Mouse (Mus musculus): ENCODE data around the gene Fgf23.

Fgf23 gene

DNA sequence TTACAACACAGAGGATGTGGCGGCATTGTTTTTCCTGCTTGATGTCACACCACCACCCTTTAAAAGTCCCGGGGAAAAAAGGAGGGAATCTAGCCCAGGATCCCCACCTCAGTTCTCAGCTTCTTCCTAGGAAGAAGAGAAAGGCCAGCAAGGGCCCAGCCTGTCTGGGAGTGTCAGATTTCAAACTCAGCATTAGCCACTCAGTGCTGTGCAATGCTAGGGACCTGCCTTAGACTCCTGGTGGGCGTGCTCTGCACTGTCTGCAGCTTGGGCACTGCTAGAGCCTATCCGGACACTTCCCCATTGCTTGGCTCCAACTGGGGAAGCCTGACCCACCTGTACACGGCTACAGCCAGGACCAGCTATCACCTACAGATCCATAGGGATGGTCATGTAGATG is at the start of gene Fgf23:
Gene Fgf23 (plus strand): TSS at position 86 of the 400 bp plus-strand sequence.
- in situ Hi-C loops (cut with MboI, MseI), result no loop called here

DNA sequence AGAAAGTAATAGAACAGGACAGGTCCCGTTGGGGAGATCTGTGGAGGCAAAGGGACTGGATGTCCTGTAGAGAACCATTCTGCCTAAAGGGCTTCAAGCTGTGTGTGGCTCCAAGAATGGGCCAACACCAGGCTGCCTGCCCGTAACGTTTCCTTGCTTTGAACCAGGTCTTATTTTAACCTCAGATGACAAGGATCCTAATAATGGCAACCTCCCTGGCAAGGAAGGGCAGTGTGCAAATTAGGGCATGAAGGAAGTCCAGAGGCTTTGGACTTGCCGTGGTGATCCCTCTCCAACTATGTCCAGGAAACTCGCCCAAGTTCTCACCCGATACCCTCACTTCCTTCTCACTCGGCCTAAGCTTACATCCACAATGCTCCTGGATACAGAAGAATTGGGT is 47.9 kb upstream of the Fgf23 start:
- in situ Hi-C loops (cut with MboI, MseI), result no loop called here

DNA sequence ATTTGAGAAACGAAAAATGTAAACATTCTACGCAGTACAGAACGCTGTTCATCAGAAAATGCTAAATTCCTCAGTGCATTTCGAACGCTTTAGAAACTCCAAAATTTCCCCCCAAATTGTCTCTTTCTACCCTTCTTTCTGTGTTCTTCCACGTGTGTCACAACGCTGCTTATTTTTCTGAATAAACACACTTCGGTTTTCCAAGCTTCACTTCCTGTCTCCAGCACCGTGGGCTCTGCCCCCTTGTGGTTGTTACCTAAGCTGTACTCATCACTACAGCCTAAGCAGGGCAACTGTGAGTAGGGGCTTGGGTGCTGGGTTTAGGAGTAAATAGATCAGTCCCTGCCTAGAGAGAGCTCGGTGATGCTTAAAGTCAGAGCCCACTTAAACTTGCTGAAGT is 37.9 kb upstream of the Fgf23 start:
- in situ Hi-C loops (cut with MboI, MseI), result no loop called here

DNA sequence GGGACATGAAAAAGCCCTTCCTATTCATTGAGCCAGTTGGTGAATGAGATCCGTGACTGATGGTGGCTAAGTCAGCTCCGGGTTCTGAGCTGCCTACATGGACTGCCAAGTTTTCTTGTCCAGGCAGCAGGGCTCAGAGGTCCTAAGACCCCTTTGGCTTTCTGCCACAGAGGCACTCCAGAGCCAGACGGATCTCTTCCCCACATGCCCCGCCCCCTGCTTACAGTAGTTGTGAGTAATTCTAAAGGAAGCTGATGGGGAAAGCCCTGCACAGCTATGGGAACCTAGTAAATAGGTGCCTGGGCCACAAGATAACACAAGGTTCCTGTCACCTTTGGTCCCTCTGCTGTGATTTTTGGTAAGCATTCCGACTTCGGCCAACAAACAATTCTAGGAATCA is 27.8 kb upstream of the Fgf23 start:
- in situ Hi-C loops (cut with MboI, MseI), result no loop called here

DNA sequence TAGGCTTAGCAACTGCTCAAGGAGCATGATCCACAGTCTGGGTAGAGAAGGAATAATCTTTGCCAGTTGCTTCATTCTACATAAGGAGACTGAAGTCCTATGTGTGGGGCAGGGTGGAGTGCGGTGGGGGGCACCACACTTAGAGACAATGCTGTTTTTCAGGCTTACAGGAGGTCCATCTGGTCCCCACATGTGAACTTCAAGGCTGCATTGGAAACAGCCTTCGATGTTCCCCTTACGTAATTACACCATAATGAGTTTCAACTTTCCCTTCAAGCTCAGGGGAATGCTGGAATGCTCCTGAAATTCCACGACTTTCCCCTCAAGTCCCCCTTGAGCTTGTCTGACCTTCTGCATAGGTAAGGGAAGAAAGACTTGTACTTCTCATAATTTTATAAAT is 21.9 kb upstream of the Fgf23 start:
- in situ Hi-C loops (cut with MboI, MseI), result no loop called here

DNA sequence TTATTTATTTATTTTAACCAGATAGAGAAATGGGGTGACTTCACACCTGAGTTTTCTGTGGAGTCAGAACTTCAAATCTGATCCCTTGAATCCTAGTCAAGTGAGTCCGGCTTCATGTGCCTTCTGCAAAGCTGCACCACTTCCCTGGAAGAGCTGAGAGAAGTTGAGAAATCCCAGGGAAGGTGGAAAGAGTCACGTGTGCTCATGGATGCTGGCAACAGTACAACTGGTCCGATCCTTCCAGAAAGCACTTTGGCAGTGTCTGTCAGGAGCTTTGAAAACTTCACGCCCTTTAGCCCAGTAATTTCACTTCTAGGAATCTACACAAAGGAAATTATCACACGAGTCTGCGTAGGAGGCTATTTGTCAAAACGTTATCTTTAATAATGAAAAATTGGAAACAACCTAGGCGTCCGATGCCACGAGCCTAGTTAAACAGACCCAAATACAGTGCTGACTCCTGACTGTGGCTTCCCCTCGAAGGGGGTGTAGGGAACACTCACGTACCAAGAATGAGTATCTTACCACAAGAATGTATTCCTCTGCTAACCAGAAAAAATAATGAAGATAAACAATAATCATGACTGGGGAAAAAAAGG is 15.6 kb upstream of the Fgf23 start:
- in situ Hi-C loops (cut with MboI, MseI), result no loop called here

DNA sequence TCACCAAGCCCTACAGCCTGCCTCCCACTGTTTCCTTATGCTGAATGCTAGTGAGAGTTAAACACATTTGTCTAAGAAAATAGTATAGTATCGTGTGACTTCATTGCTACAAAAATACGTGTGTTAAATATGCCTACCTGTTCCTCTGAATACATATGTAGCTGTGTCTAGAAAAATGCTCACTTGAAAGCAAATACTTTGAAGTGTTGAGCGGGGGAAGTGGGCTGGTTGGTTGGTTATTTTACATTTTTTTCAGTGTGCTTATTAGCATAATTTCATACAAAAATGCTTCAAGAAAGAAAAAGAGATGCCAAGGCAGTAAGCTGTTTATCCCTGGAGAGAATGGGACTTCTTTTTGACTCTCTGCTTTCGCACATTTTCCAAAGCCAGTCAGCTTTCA is 12.7 kb upstream of the Fgf23 start:
- in situ Hi-C loops (cut with MboI, MseI), result no loop called here

DNA sequence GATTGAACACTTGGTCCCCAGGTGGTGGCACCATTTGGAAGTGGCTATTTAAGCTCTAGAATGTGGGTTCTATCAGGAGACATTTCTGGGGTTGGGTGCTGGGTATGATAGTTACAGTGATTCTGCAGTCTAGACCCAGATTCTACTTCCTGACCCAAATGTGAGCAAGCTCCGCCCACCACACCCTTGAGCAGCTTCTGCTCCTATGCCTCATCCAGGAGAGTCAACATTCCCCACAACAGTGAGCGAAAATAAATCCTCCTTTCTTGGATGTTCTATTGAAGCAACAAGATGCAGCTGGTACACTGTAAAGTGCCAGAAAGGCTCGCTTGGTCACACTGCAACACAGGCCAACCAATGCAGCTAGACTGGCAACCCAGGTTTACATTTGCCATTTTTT is 8.8 kb upstream of the Fgf23 start:
- in situ Hi-C loops (cut with MboI, MseI), result no loop called here

DNA sequence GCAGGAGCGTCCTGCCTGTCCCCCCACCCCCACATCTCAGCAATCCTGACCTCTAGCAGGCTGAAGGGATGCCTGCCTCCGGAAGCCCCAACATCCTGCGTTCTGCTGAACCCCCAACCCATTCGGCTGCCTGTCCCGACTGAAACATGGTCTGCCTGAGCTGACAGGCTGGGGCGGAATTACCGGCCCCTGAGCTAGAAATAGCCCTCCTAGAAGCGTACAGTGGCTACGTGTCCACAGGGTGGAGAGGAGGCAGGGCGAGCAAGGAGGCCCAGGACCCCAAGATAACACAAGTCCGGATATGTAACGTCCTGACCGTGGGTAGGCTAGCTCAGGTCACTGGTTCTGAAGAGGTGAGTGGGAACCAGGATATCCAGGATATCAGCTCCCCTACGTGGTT is 7.9 kb upstream of the Fgf23 start:
- in situ Hi-C loops (cut with MboI, MseI), result no loop called here

DNA sequence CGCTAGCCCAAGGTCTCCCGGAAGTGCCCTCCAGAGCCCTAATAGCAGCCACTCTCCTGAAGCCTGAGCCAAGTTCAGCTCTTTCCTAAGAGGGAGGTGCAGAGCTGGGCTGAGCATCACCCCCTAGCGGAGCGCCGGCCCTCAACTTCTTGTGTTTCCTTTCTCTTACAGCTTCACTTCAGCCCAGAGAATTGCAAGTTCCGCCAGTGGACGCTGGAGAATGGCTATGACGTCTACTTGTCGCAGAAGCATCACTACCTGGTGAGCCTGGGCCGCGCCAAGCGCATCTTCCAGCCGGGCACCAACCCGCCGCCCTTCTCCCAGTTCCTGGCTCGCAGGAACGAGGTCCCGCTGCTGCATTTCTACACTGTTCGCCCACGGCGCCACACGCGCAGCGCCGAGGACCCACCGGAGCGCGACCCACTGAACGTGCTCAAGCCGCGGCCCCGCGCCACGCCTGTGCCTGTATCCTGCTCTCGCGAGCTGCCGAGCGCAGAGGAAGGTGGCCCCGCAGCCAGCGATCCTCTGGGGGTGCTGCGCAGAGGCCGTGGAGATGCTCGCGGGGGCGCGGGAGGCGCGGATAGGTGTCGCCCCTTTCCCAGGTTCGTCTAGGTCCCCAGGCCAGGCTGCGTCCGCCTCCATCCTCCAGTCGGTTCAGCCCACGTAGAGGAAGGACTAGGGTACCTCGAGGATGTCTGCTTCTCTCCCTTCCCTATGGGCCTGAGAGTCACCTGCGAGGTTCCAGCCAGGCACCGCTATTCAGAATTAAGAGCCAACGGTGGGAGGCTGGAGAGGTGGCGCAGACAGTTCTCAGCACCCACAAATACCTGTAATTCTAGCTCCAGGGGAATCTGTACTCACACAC is 7.4 kb downstream of the Fgf23 start:
- in situ Hi-C loops (cut with MboI, MseI), result no loop called here

DNA sequence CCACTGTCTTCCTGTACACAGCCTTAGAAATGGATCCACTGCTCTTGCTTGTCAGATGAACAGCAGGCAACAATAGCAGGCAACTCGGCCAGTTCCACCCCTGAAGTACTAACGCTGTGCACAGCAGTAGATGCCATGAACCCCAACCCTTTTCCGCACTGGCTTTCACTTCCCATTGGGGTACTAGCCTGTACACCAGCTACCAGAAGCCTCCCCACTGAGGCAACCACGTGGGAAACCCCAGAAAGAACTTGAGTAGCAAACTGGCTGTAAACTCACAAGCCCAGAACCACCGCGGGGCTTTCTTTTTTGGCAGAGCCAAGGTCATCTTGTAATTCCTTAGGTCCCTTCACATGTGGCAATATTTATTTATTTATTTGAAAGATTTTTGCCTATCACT is 9.1 kb downstream of the Fgf23 start:
- in situ Hi-C loops (cut with MboI, MseI), result no loop called here

DNA sequence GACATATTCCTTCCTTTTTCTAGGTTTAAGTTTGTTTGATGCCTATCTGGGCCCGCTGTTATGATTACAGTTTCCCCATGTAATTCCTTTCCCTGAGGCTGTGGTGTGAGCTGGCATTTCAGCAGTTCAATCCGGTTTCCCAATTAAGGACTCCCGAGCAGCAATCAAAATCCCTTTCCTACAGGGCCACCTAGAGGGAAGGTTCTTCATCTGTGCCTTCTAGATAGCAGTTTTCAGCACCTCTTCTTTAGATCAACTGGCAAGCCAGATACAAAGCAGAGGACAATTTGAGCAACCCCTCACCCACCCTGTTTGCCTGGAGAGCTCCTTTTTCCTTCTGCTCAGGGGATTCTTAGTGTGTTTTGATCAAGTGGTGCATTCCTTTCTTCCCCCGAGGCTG is 14.0 kb downstream of the Fgf23 start:
- in situ Hi-C loops (cut with MboI, MseI), result no loop called here

DNA sequence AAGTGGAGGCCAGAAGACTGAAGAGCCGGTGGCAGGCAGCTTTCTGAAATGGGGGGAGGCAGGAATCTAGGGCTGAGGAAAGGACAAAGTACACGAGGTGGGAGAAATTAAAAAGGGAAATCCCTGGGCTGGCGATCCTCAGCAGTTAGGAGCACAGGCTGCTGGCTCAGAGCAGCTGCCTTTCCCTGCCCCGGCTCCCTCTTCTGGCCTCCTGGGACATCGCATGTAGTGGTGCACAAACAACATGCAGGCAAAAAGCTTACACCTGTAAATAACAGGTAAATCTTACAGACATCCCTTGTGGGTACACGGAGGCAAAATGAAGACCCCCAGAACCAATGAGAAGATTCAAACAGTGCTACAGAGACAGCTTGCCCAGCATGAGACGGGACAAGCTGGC is 21.9 kb downstream of the Fgf23 start:
- in situ Hi-C loops (cut with MboI, MseI), result no loop called here

DNA sequence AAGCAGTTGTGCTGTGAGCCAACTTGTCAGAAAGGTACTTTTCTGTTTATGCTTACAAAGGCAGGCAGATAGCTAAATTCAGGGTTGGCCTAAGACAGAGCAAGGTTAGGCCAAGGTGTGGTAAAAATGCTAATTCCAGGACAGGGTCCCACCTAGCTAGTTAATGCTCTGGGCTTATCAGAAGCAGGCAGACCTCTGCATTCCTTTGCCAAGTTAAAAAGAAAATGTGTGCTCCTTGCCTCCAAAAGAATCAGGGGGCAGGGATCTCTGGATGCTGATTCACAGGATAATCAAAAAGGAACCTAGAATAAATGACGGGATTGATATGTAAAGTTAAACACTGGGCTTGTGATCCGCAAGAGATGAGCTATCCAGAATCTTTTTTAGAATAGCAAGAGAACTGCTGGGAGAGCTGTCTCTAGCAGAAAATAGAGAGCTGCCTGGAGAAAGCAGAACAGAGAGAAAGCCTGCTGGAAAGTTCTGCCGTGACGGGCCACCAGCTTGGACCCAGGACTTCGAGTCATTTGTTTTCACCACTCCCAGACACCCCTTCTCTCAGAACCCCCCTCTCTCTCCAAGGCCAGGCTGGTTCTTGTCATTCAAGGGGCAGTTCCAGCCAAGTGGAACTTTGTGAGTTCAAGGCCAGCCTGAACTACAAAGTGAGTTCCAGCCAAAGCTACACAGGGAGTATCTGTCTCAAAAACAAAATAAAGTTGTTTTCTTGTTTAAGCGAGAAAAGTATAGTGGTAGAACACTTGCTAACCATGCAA is 31.0 kb downstream of the Fgf23 start:
- in situ Hi-C loops (cut with MboI, MseI), result loop anchor here in 1 of 2 experiments (25.0 kb wide), 1 partner anchor 1284 kb away; the partner anchor contains the start of genes Gm44596, Nrip2 and Tex52

DNA sequence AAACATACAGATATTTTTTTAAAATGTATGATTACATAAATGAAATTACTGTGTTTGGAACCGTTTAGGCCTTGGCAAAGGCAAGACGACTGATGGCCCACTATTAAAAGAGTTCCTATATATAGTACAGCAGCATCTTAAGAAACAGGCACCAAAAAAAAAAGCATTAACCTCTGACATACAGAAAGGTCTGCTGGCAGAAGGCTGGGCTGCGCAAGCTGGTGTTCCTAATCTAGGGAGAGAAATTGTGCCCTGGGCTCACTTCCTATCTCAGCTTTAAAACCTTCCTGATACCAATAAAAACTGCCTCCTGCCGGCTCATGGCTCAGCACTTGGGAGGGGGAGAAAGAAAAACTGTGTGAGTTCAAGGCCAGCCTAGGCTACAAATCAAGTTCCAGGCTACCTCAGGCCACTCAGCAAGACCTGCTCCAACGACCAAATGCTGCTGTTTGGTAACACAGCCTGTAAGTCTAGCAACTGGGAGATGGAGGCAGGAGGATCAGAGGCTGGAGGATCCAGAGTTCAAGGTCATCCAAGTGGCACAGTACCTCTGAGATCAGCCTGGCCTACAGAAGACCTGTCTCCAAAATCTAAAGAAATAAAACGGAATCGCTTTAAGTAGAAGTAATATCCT is 31.8 kb downstream of the Fgf23 start:
- in situ Hi-C loops (cut with MboI, MseI), result loop anchor here in 1 of 2 experiments (25.0 kb wide), 1 partner anchor 1283 kb away; the partner anchor contains the start of genes Gm44596, Nrip2 and Tex52

DNA sequence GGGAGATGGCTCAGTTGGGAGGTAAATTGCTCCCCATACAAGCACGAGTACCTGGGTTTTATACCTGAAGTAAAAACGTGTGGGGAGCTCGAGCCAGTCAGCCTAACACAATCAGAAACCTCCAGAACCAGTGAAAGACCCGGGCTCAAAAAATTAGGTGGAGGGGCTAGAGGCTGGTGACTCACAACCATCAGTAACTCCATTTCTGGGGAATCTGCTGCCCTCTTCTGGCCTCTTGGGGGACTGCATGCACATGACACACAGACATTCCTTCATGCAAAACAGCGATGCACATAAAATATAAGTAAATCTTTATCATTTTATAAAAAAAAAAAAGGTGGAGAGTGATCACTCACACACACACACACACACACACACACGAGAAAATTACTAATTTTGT is 32.4 kb downstream of the Fgf23 start:
- in situ Hi-C loops (cut with MboI, MseI), result loop anchor here in 1 of 2 experiments (25.0 kb wide), 1 partner anchor 1282 kb away; the partner anchor contains the start of genes Gm44596, Nrip2 and Tex52

DNA sequence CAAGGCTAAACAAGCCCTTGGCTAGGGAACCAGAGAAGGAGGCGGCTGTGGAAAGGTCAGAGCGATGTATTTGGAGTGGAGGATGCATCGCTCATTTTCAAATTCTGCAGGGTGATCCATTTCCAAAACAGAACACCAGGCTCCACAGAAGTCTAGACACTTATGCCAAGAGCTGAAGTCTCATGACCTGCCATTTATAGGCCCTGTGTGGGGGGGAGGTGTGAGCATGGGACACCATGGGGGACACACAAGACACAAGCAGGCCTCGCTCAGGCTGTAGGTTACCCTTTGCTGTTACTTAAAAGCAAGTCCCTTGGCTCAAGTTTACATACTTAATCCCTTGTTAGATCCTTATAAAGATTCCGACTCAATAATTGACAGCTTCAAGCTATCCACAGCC is 33.5 kb downstream of the Fgf23 start:
- in situ Hi-C loops (cut with MboI, MseI), result loop anchor here in 1 of 2 experiments (25.0 kb wide), 1 partner anchor 1281 kb away; the partner anchor contains the start of genes Gm44596, Nrip2 and Tex52

DNA sequence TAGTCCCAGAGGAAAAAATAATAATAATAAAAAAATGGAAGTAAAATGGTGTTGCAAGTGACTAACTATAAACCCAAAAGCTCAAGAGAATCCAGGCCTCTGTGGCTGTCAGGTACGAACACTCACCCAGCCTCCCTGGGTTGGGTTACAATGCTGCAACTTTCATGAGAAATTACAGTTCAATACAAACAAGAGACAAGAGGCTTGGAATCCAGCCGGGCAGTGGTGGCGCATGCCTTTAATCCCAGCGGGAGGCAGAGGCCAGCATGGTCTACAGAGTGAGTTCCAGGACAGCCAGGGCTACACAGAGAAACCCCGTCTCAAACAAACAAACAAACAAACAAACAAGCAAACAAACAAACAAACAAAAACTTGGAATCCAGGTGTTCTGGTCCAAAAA is 34.0 kb downstream of the Fgf23 start:
- in situ Hi-C loops (cut with MboI, MseI), result loop anchor here in 1 of 2 experiments (25.0 kb wide), 1 partner anchor 1281 kb away; the partner anchor contains the start of genes Gm44596, Nrip2 and Tex52

DNA sequence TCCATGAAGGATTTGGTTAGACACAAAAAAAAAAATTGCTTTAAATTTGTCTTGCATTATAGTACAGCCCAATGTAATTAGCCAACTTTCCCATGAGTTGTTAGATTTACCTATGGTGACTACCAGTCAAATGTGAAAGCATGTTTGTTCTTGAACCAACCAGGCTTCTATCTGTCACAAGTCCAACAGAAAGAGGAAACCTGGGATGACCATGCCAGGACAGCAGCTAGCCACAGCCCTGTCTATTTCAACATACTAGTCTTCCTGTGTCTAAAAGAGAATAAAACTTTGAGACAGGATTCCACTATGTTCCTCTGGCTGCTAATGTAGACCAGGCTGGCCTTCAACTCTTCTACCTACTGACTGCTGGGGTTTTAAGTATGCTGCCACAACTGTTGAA is 34.7 kb downstream of the Fgf23 start:
- in situ Hi-C loops (cut with MboI, MseI), result loop anchor here in 1 of 2 experiments (25.0 kb wide), 1 partner anchor 1280 kb away; the partner anchor contains the start of genes Gm44596, Nrip2 and Tex52

DNA sequence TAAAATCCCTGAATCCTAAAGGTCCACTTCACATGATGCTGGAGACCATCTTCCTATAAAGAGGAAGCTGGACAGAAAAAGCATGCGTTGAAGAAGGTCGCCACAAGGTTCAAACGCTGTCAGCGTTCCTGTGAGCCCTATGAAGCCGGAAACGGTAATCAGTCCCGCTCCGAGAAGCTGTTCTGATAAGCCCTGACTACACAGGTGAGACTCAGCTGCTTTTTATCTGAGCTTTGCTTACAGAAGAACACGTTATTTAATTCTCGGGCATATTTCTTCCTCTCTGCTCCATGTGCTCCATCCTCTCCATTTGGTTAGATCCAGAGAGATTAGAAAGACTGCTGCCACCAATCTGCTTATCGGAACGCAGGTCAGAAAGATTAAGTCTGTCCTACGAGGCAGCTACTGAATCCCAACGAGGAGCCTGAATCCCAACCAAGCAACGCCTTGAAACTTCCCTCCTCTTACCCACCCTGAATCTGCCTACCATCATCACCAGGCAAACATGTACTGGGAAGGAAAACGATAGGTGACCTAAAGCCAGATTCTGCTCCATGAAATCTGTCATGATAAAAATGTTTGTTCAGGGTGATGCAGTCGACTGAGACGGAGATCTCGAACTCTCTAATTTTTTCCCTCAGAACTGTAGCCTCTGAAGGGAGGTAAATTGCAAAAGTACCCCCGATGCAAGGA is 35.8 kb downstream of the Fgf23 start:
- in situ Hi-C loops (cut with MboI, MseI), result loop anchor here in 1 of 2 experiments (25.0 kb wide), 1 partner anchor 1279 kb away; the partner anchor contains the start of genes Gm44596, Nrip2 and Tex52
